Mouse (Mus musculus): ENCODE data around the gene Cstf3. TPM values are rescaled to one million over a fixed set of nuclear protein-coding genes. Genes with fewer than 3 reads are reported as not detected.

The Cstf3 gene
- polyA plus RNA-seq, 1 experiment from 2014 or later: 62.9 TPM

GRCm38 (mm10) chr2:104671724-104672123 lies 81.4 kb downstream of the Cstf3 start:
- Histone ChIP-seq H3K4me2 (replicated peaks; ENCODE audit: low read depth, low read length) (no peak overlapping the region), H3K27me3 (ENCODE audit: insufficient read depth, low read length) (no peaks in the 10 kb centered on the region), H3K9ac (replicated peaks; ENCODE audit: low read length) (no peak overlapping the region), H3K27ac (ENCODE audit: low read length) (no peak overlapping the region), H3K4me3 (ENCODE audit: low read length) (no peak overlapping the region), H3K4me1 (ENCODE audit: insufficient read depth, low read length) (no peaks in the 10 kb centered on the region), H3K9me3 (ENCODE audit: low read length) (no peaks in the 10 kb centered on the region), H3K36me3 (ENCODE audit: insufficient read depth, low read length) (no peaks in the 10 kb centered on the region)
- ATAC-seq (ENCODE audit: low FRiP score, low TSS enrichment): no peak

- H3K4me2 ChIP-seq (replicated peaks; ENCODE audit: low read depth, low read length): no peak overlapping the region
- 75% methylated on average over 3 of the region's 3 CpGs for WGBS
These were observed 87.0 kb downstream of the Cstf3 start for GRCm38 (mm10) chr2:104677326-104677725.

GRCm38 (mm10) chr2:104684771-104685170 lies 94.4 kb downstream of the Cstf3 start:
- ATAC-seq (ENCODE audit: low FRiP score, low TSS enrichment): no peak
- WGBS: 90% methylated on average over 4 of the region's 4 CpGs
- peaks cover 7% of the 10 kb centered on the region; the same call in 1 of the 2 replicates for H3K36me3 ChIP-seq (ENCODE audit: insufficient read depth, low read length)
- no peak overlapping the region for H3K27ac ChIP-seq (ENCODE audit: low read length)
- H3K4me3 ChIP-seq (ENCODE audit: low read length): no peak overlapping the region
- H3K4me2 ChIP-seq (replicated peaks; ENCODE audit: low read depth, low read length): no peak overlapping the region
- H3K9me3 ChIP-seq (ENCODE audit: low read length): no peaks in the 10 kb centered on the region
- H3K4me1 ChIP-seq (ENCODE audit: insufficient read depth, low read length): no peaks in the 10 kb centered on the region
- no peaks in the 10 kb centered on the region for H3K27me3 ChIP-seq (ENCODE audit: insufficient read depth, low read length)
- no peak overlapping the region for H3K9ac ChIP-seq (replicated peaks; ENCODE audit: low read length)

More at GRCm38 (mm10) chr2:104677326-104677725, 87.0 kb downstream of the Cstf3 start:
- H3K4me3 ChIP-seq (ENCODE audit: low read length): no peak overlapping the region
- H3K9me3 ChIP-seq (ENCODE audit: low read length): no peaks in the 10 kb centered on the region
- H3K9ac ChIP-seq (replicated peaks; ENCODE audit: low read length): no peak overlapping the region
- no peaks in the 10 kb centered on the region for H3K4me1 ChIP-seq (ENCODE audit: insufficient read depth, low read length)
- no peak overlapping the region for H3K27ac ChIP-seq (ENCODE audit: low read length)
- no peak for ATAC-seq (ENCODE audit: low FRiP score, low TSS enrichment)
- no peaks in the 10 kb centered on the region for H3K27me3 ChIP-seq (ENCODE audit: insufficient read depth, low read length)
- peaks cover 2% of the 10 kb centered on the region; the same call in 1 of the 2 replicates for H3K36me3 ChIP-seq (ENCODE audit: insufficient read depth, low read length)

GRCm38 (mm10) chr2:104685418-104685817 lies 95.1 kb downstream of the Cstf3 start:
- Histone ChIP-seq H3K4me1 (ENCODE audit: insufficient read depth, low read length) (no peaks in the 10 kb centered on the region), H3K27ac (ENCODE audit: low read length) (no peak overlapping the region), H3K9me3 (ENCODE audit: low read length) (no peaks in the 10 kb centered on the region), H3K9ac (replicated peaks; ENCODE audit: low read length) (no peak overlapping the region), H3K4me2 (replicated peaks; ENCODE audit: low read depth, low read length) (no peak overlapping the region; the same call in 1 of the 2 replicates), H3K4me3 (ENCODE audit: low read length) (no peak overlapping the region), H3K27me3 (ENCODE audit: insufficient read depth, low read length) (no peaks in the 10 kb centered on the region), H3K36me3 (ENCODE audit: insufficient read depth, low read length) (peaks cover 7% of the 10 kb centered on the region; the same call in 1 of the 2 replicates)
- 10% methylated on average over 13 of the region's 13 CpGs for WGBS
- ATAC-seq (ENCODE audit: low FRiP score, low TSS enrichment): peak; percentile 93

- WGBS: 78% methylated on average over 3 of the region's 3 CpGs
- ATAC-seq (ENCODE audit: low FRiP score, low TSS enrichment): no peak
- no peaks in the 10 kb centered on the region for H3K27me3 ChIP-seq (ENCODE audit: insufficient read depth, low read length)
These were observed 96.9 kb downstream of the Cstf3 start for GRCm38 (mm10) chr2:104687261-104687660.

GRCm38 (mm10) chr2:104688321-104688720 lies 98.0 kb downstream of the Cstf3 start:
- no peak overlapping the region for H3K4me3 ChIP-seq (ENCODE audit: low read length)
- peaks cover 7% of the 10 kb centered on the region; the same call in 1 of the 2 replicates for H3K36me3 ChIP-seq (ENCODE audit: insufficient read depth, low read length)
- ATAC-seq (ENCODE audit: low FRiP score, low TSS enrichment): no peak
- WGBS: 74% methylated on average over 3 of the region's 3 CpGs
- H3K27me3 ChIP-seq (ENCODE audit: insufficient read depth, low read length): no peaks in the 10 kb centered on the region
- no peaks in the 10 kb centered on the region for H3K4me1 ChIP-seq (ENCODE audit: insufficient read depth, low read length)
- no peak overlapping the region for H3K27ac ChIP-seq (ENCODE audit: low read length)
- no peaks in the 10 kb centered on the region for H3K9me3 ChIP-seq (ENCODE audit: low read length)
- H3K9ac ChIP-seq (replicated peaks; ENCODE audit: low read length): no peak overlapping the region
- no peak overlapping the region for H3K4me2 ChIP-seq (replicated peaks; ENCODE audit: low read depth, low read length)

More at GRCm38 (mm10) chr2:104687261-104687660, 96.9 kb downstream of the Cstf3 start:
- no peak overlapping the region for H3K4me3 ChIP-seq (ENCODE audit: low read length)
- H3K9ac ChIP-seq (replicated peaks; ENCODE audit: low read length): no peak overlapping the region
- peaks cover 7% of the 10 kb centered on the region; the same call in 1 of the 2 replicates for H3K36me3 ChIP-seq (ENCODE audit: insufficient read depth, low read length)
- H3K4me2 ChIP-seq (replicated peaks; ENCODE audit: low read depth, low read length): no peak overlapping the region
- H3K9me3 ChIP-seq (ENCODE audit: low read length): no peaks in the 10 kb centered on the region
- H3K27ac ChIP-seq (ENCODE audit: low read length): no peak overlapping the region
- no peaks in the 10 kb centered on the region for H3K4me1 ChIP-seq (ENCODE audit: insufficient read depth, low read length)

- Histone ChIP-seq H3K9me3 (ENCODE audit: low read length) (no peaks in the 10 kb centered on the region), H3K4me2 (replicated peaks; ENCODE audit: low read depth, low read length) (no peak overlapping the region), H3K9ac (replicated peaks; ENCODE audit: low read length) (no peak overlapping the region), H3K36me3 (ENCODE audit: insufficient read depth, low read length) (peaks cover 6% of the 10 kb centered on the region; the same call in 1 of the 2 replicates), H3K4me3 (ENCODE audit: low read length) (no peak overlapping the region), H3K27ac (ENCODE audit: low read length) (no peak overlapping the region), H3K27me3 (ENCODE audit: insufficient read depth, low read length) (no peaks in the 10 kb centered on the region), H3K4me1 (ENCODE audit: insufficient read depth, low read length) (no peaks in the 10 kb centered on the region)
- 85% methylated on average over 8 of the region's 8 CpGs for WGBS
- no peak for ATAC-seq (ENCODE audit: low FRiP score, low TSS enrichment)
These were observed 98.4 kb downstream of the Cstf3 start for GRCm38 (mm10) chr2:104688724-104689123.

- no peak overlapping the region for H3K27ac ChIP-seq (ENCODE audit: low read length)
- H3K9me3 ChIP-seq (ENCODE audit: low read length): no peaks in the 10 kb centered on the region
- no peaks in the 10 kb centered on the region for H3K36me3 ChIP-seq (ENCODE audit: insufficient read depth, low read length)
- H3K4me2 ChIP-seq (replicated peaks; ENCODE audit: low read depth, low read length): no peak overlapping the region
- no peaks in the 10 kb centered on the region for H3K4me1 ChIP-seq (ENCODE audit: insufficient read depth, low read length)
- H3K27me3 ChIP-seq (ENCODE audit: insufficient read depth, low read length): no peaks in the 10 kb centered on the region
- no peak overlapping the region for H3K9ac ChIP-seq (replicated peaks; ENCODE audit: low read length)
- WGBS: 86% methylated on average over 4 of the region's 4 CpGs
- no peak for ATAC-seq (ENCODE audit: low FRiP score, low TSS enrichment)
- no peak overlapping the region for H3K4me3 ChIP-seq (ENCODE audit: low read length)
These were observed 100.4 kb downstream of the Cstf3 start for GRCm38 (mm10) chr2:104690720-104691119.

GRCm38 (mm10) chr2:104692551-104692950 lies 102.2 kb downstream of the Cstf3 start:
- H3K9ac ChIP-seq (replicated peaks; ENCODE audit: low read length): no peak overlapping the region
- no peak for ATAC-seq (ENCODE audit: low FRiP score, low TSS enrichment)

GRCm38 (mm10) chr2:104699659-104700058 lies 109.3 kb downstream of the Cstf3 start:
- Histone ChIP-seq H3K36me3 (ENCODE audit: insufficient read depth, low read length) (0 out of 2 replicates have a peak, but pooled peaks cover under 1% of the 10 kb centered on the region), H3K27ac (ENCODE audit: low read length) (no peak overlapping the region), H3K4me3 (ENCODE audit: low read length) (no peak overlapping the region), H3K9ac (replicated peaks; ENCODE audit: low read length) (no peak overlapping the region), H3K9me3 (ENCODE audit: low read length) (no peaks in the 10 kb centered on the region), H3K27me3 (ENCODE audit: insufficient read depth, low read length) (no peaks in the 10 kb centered on the region), H3K4me2 (replicated peaks; ENCODE audit: low read depth, low read length) (no peak overlapping the region), H3K4me1 (ENCODE audit: insufficient read depth, low read length) (no peaks in the 10 kb centered on the region)
- 75% methylated on average over 11 of the region's 11 CpGs for WGBS
- no peak for ATAC-seq (ENCODE audit: low FRiP score, low TSS enrichment)

More at GRCm38 (mm10) chr2:104692551-104692950, 102.2 kb downstream of the Cstf3 start:
- Histone ChIP-seq H3K4me3 (ENCODE audit: low read length) (no peak overlapping the region), H3K4me1 (ENCODE audit: insufficient read depth, low read length) (no peaks in the 10 kb centered on the region), H3K9me3 (ENCODE audit: low read length) (no peaks in the 10 kb centered on the region), H3K27me3 (ENCODE audit: insufficient read depth, low read length) (no peaks in the 10 kb centered on the region), H3K4me2 (replicated peaks; ENCODE audit: low read depth, low read length) (no peak overlapping the region), H3K27ac (ENCODE audit: low read length) (no peak overlapping the region), H3K36me3 (ENCODE audit: insufficient read depth, low read length) (no peaks in the 10 kb centered on the region)
- 71% methylated on average over 2 of the region's 2 CpGs for WGBS
